Mouse (Mus musculus) cortical plate, adult 2 months (tissue): Measurements from ENCODE around the gene Fth1.

Experiments used
- CTCF ChIP-seq: fragments of 200-500 bp; IDR thresholded peaks from 2 replicates; pipeline ENCODE4 v1.5.1; 2011; ENCODE audit warnings: mild to moderate bottlenecking, control low read depth, low read length; ENCODE audit not compliant: insufficient read depth; ENCODE audit errors: extremely low read depth
- POLR2A ChIP-seq: fragments of 200-500 bp; IDR thresholded peaks from 2 replicates; pipeline ENCODE4 v1.6.1; 2011; ENCODE audit warnings: mild to moderate bottlenecking, low read length, control low read depth; ENCODE audit not compliant: insufficient read depth; ENCODE audit errors: extremely low read depth

- no peak for TF ChIP-seq CTCF
- TF ChIP-seq POLR2A: no peak
Observed at GRCm38 (mm10) chr19:10023304-10023758, 42.9 kb downstream of the Fth1 start.
